Mouse (Mus musculus): ENCODE measurements at regions not wholly inside any gene's neighbourhood (a gene's known extent, or its start where the extent isn't known, plus 50 kb on each side); places are given as distances from the start of the nearest gene placed in this dataset.
"Not testable (repeated sequence)": the region's sequence is repeated elsewhere in the genome, so short reads cannot be mapped to it uniquely, and the experiment has no call there.

DNA sequence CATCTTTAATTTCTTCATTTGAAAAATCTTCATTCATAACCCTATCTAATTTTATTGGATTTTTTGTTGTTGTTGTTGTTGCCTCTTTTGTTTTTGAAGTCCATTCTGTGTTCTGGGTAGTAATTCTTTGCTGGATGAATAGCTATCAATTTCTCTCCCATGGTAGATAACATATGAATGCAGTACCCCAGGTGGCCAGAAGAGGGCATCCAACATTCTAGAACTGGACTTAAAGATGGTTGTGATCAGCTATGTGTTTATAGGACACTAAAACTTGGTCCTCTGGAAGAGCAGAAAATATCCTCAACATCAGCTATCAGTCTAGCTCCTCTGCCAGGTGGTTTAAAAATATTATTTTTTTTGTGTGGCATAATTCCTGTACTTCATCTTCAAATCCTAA lies 73.0 kb downstream of the Prl2c3 start:
- not testable (repeated sequence) for DNase-seq

- DNase-seq = peak; percentile 89
These were observed 81.8 kb downstream of the Prl2c3 start for GRCm38 (mm10) chr13:12717972-12718546.

DNA sequence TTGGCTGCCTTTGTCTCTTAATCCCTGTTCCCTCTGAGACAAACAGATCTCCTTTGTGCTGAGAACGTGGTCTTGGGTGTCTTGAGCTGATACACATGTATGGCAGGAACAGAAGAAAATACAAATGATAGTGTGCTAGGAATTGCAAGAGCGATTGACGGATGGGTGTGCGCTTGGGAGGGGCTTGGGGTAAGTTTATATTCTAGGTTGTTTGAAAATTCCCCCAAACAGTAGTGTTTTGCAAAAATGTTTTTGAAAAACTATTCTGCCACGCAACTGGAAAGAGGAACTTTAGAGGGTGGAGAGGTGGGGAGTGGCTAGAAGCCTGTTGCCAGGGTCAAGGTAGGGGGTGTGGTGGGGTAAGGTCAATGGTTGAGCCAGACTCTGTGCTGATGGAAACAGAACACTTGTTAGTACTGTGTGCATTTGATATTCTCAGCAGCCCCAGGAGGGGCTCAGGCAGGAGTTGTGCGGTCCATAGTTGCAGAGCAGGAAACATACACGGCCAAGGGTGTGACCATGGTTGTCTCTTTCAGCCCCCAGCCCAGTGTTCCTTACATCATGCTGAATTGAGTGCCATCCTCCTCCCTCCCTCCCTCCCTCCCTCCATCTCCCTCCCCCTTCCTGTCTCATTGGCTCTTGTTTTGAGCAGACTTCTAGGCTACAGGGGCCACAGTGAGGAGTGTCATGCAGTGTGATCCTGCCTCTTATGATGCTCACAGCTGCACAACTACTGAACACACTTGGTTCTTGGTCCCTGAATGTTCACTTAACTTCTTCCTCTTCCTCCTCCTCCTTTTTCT lies 88.2 kb downstream of the Prl2c3 start:
- no peak for DNase-seq

DNA sequence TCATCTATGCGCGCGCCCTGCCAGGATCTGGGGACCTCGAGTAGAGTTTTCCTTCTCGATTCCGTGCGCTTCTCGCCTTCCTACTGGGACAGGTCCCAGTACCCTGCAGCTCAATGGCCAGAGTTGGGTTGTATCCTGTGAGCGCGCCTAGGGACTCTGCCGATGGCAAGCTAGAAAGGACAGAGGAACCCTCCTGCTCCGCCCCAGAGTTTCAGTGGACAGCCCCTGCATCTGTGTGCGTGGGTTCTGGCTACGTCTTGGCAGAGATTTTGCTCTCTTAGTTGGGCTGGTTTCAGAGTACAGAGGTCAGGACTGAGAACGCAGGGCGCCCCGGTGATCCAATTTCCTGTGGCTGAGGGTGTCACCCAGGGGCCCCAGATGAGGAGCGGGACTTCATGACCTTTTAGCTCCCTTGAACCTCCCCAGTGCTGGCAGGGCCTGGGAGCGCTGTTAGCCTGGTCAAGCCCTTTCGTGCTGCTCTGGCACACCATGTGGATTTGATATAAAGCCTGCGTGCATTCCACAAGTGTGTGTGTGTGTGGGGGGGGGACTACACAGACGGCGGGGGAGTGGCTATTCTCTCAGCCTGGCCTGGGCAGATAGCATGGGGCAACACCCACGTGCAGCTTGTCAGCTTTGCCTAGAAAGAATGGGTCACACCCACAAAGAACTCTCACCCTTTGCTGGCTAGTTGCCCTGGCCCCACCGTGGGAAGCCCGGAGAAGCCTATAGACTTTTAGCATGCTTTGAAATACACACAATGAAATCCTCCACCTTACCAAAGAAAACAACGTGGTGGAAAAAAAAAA lies 96.9 kb downstream of the Prl2c3 start:
- DNase-seq = peak; percentile 97

GRCm38 (mm10) chr13:12702111-12702803 lies 97.6 kb downstream of the Prl2c3 start:
- peak; percentile 98 for DNase-seq

- not testable (repeated sequence) for DNase-seq
These were observed 106.2 kb downstream of the Prl2c3 start for GRCm38 (mm10) chr13:12693593-12694118.

DNA sequence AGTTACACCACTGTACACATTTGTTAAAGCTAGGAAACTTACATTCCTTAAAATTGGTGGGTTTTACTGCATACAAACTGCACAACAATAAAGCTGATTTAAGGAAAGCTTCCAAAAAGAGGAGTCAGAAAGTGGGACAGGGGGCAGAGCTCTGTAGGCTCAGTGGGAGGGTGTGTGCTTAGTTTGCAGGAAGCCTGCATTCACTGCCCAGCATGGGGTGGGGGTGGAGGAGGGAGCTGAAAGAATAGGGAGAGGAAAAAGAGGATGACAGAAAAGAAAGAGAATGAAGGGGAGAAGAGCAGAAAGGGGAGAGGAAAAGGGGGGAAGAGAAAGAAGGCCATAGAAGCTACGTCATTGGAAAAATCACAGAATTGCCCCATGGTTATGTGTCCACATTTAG lies 111.1 kb downstream of the Prl2c3 start:
- DNase-seq = peak; percentile 4

DNA sequence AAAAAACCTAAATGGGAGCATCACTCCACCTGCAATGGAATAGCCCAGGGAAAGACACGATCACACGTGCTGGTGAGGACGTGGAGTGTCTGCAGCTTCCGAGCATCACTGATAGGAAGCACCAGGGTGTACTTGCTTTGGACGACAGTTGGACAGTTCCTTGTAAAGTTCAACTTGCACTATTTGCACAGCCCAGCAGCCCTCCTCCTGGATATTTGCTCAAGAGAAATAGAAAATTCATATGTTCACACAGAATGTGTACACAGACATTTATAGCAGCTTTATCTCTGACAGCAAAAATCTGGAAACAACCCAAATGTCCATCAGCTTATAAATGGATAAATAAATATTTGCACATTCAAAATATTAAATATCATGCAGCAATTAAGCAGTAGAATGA lies 111.7 kb downstream of the Prl2c3 start:
- DNase-seq = peak; percentile 19

DNA sequence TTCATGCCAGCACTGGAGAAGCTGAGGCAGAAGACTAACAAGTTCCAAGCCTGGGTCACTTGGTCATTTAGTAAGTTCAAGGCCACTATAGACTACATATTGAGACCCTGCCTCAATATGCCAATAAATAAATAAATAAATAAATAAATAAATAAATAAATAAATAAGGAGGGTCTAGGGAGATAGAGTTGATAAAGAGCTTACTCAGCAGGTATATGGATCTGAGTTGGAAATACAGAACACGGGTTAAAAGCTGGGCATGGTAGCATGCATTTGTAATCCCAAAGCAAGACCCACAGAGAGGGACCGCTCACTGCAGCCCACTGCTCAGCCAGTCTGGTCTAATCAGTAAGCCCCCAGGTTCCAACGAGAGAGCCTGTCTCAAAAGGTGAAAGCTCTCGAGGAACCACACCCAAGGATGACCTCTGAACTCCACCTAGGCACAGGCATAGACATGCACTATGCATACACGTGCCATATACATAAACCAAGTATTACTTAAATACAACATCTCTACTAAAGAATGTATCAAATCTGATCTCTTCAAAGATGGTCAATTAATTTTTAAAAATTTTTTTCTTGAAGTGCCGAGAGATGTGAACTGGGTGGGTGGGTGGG lies 115.4 kb downstream of the Ero1lb start:
- DNase-seq = peak; percentile 43

DNA sequence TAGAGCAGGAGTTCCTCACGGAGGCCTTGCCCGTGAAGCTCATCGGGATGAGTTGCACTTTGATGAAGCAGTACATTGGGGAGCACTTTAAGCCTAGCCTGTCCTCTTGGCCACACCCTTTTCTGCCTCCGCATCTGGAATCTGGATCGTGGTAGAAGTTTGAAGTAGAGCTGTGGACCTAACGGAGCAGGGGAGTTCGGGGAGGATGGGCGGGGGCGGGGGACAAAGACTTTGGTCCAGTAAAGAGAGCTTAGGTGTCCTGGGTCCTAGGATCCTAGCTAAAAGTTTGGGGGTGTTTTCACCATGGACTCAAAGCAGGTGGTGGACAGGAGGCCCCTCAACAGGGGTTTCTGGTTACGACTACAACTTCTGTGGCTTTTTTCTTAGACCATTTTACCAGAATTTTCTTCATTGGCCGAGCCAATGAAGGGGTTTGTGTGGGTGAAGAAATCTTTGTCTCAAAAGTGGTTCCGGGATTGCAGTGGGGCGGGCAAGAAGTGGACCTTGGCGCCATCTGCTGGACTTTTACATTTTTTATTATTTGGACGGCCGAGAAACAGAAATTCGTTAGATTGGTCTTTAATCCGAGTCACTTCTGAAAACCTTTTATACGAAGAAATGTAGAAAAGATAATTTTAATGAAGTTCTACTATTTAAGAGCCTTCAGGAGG lies 114.7 kb downstream of the Ero1lb start:
- peak; percentile 83 for DNase-seq

DNA sequence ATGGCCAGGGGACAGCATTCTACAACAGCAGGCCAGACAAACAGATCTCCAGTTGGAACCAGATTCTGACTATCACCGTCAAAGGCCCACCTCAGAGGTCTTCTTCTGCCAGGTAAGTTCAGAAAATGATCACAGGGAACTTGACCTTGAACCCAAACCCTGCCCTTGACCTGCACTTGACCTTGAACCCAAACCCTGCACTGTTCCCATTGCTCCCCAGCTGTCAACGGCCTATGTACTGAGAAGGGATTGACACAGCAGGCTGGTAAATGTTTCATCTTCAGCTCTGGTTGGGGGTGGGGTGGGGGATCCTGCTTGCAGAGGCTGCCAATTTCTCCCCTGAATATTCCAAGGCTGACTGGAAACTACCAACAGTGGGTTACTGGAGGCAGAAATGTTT lies 111.7 kb downstream of the Ero1lb start:
- peak; percentile 16 for DNase-seq

GRCm38 (mm10) chr13:12671011-12671410 lies 105.3 kb downstream of the Ero1lb start:
- peak; percentile 54 for DNase-seq

DNA sequence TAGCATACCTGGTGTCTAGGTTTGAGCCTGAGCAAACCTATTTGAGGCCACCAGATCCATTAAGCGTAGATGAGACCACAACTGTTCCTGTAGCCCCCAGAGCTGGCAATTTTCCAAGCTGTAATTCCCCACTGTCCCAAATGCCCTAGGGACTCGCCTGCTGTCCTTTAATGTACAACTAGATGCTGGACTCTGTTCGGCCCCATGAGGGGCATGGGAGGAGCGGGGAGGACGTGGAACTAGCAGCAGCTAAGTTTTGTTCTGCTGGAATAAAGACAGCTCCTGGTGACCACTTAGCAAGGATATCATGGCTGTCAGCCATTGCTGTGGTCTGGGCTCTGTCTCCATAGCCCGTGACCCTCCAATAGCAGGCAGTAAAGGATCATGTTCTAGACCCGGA lies 103.1 kb downstream of the Ero1lb start:
- not testable (repeated sequence) for DNase-seq

- not testable (repeated sequence) for DNase-seq
These were observed 102.3 kb downstream of the Ero1lb start for GRCm38 (mm10) chr13:12667727-12668665.

GRCm38 (mm10) chr13:12666050-12666449 lies 100.4 kb downstream of the Ero1lb start:
- not testable (repeated sequence) for DNase-seq
